Mouse (Mus musculus) liver, adult 2 months (tissue): ENCODE measurements around the gene Ms4a18. TPM values are rescaled to one million over a fixed set of nuclear protein-coding genes. Genes with fewer than 3 reads are reported as not detected.

Source experiments
- DNase-seq: peaks from one replicate; pipeline ENCODE4 v3.0.0-alpha.2; 2011; ENCODE audit warnings: low read depth, low spot score; ENCODE audit errors: extremely low read depth
- H3K27ac ChIP-seq: fragments of 200-500 bp; replicated peaks from 2 replicates; pipeline ENCODE4 v1.5.1; 2012; ENCODE audit warnings: low read depth, mild to moderate bottlenecking, control low read depth, inconsistent platforms, low read length; ENCODE audit not compliant: insufficient read depth
- H3K27me3 ChIP-seq: fragments of 200-500 bp; 2 replicates; pipeline ENCODE4 v1.6.1; 2012; ENCODE audit warnings: mild to moderate bottlenecking, moderate library complexity, low read length, inconsistent platforms; ENCODE audit not compliant: control insufficient read depth, insufficient read depth
- H3K36me3 ChIP-seq: fragments of 200-500 bp; 2 replicates; pipeline ENCODE4 v1.6.1; 2012; ENCODE audit warnings: low read length, inconsistent platforms; ENCODE audit not compliant: control insufficient read depth, insufficient read depth
- H3K4me1 ChIP-seq: fragments of 200-500 bp; 2 replicates; pipeline ENCODE4 v1.6.1; 2011; ENCODE audit warnings: low read length; ENCODE audit not compliant: control insufficient read depth, insufficient read depth
- H3K4me3 ChIP-seq: fragments of 200-500 bp; 2 replicates; pipeline ENCODE4 v1.5.1; 2011; ENCODE audit warnings: low read depth, mild to moderate bottlenecking, control low read depth, low read length, moderate library complexity; ENCODE audit not compliant: insufficient read depth
- H3K79me2 ChIP-seq: fragments of 200-500 bp; 2 replicates; pipeline ENCODE4 v1.6.1; 2012; ENCODE audit warnings: inconsistent platforms, mild to moderate bottlenecking, low read length, moderate library complexity; ENCODE audit not compliant: control insufficient read depth, insufficient read depth
- H3K9ac ChIP-seq: fragments of 200-500 bp; 2 replicates; pipeline ENCODE4 v1.6.1; 2012; ENCODE audit warnings: low read depth, mild to moderate bottlenecking, control low read depth, inconsistent platforms, low read length
- CTCF ChIP-seq: fragments of 200-500 bp; IDR thresholded peaks from 2 replicates; pipeline ENCODE4 v1.5.1; 2011; ENCODE audit warnings: low read depth, low read length, control low read depth
- POLR2A ChIP-seq: fragments of 200-500 bp; IDR thresholded peaks from 2 replicates; pipeline ENCODE4 v1.6.1; 2011; ENCODE audit warnings: low read length, control low read depth; ENCODE audit not compliant: insufficient read depth; ENCODE audit errors: extremely low read depth
- WGBS: fragments of 180-500 bp; shearing (Covaris S2); methylation state at CpG from one replicate; pipeline ENCODE4 v1.1.7; 2018; 5-methylcytosine and 5-hydroxymethylcytosine counted together
- polyA plus RNA-seq: library from polyadenylated mRNA; depleted of rRNA; stranded (reverse); fragments of >200 nt; gene quantifications from 2 replicates; pipeline ENCODE4 v1.2.3, GENCODE M21; 2012
- total RNA-seq: library from RNA; depleted of rRNA; stranded (reverse); fragments of >200 nt; gene quantifications from 2 replicates; pipeline ENCODE4 v1.2.3, GENCODE M21; 2014

Gene Ms4a18
- total and polyA plus RNA-seq, 2 experiments: not detected

GRCm38 (mm10) chr19:11044996-11045711 is 27.3 kb upstream of the Ms4a18 start:
- WGBS: 9% methylated on average over 40 of the region's 40 CpGs
- Histone ChIP-seq H3K4me1 (peaks cover 7% of the 10 kb centered on the region), H3K27ac (peak overlapping the region; percentile 8; the same call in 1 of the 2 replicates), H3K27me3 (no peaks in the 10 kb centered on the region), H3K79me2 (no peaks in the 10 kb centered on the region; the same call in 1 of the 2 replicates), H3K9ac (peak overlapping the region; percentile 25; the same call in 1 of the 2 replicates), H3K36me3 (peaks cover 9% of the 10 kb centered on the region; the same call in 1 of the 2 replicates), H3K4me3 (peak overlapping the region; percentile 59; the same call in 1 of the 2 replicates)
- TF ChIP-seq POLR2A: no peak
- peak; percentile 87 for TF ChIP-seq CTCF
- DNase-seq: peak; percentile 38

- Histone ChIP-seq H3K79me2 (no peaks in the 10 kb centered on the region; the same call in 1 of the 2 replicates), H3K9ac (no peak overlapping the region), H3K4me1 (peaks cover 5% of the 10 kb centered on the region), H3K36me3 (peaks cover 9% of the 10 kb centered on the region; the same call in 1 of the 2 replicates), H3K4me3 (no peak overlapping the region), H3K27ac (no peak overlapping the region), H3K27me3 (no peaks in the 10 kb centered on the region)
- no peak for DNase-seq
- TF ChIP-seq POLR2A: no peak
- no peak for TF ChIP-seq CTCF
- WGBS: 31% methylated on average over 5 of the region's 5 CpGs
These were observed 26.8 kb upstream of the Ms4a18 start for GRCm38 (mm10) chr19:11044671-11044995.

GRCm38 (mm10) chr19:11037570-11037969 is 19.7 kb upstream of the Ms4a18 start:
- TF ChIP-seq CTCF: no peak
- TF ChIP-seq POLR2A: no peak
- H3K4me3 ChIP-seq: no peak overlapping the region
- no peak overlapping the region for H3K9ac ChIP-seq
- H3K4me1 ChIP-seq: no peaks in the 10 kb centered on the region; the same call in 1 of the 2 replicates
- no peaks in the 10 kb centered on the region for H3K79me2 ChIP-seq
- no peaks in the 10 kb centered on the region for H3K36me3 ChIP-seq
- no peaks in the 10 kb centered on the region for H3K27me3 ChIP-seq
- peak; percentile 86 for DNase-seq
- no peak overlapping the region for H3K27ac ChIP-seq

GRCm38 (mm10) chr19:11022382-11022781 is 4.6 kb upstream of the Ms4a18 start:
- no peaks in the 10 kb centered on the region for H3K27me3 ChIP-seq
- DNase-seq: peak; percentile 39
- no peaks in the 10 kb centered on the region for H3K79me2 ChIP-seq
- no peak overlapping the region for H3K27ac ChIP-seq
- H3K9ac ChIP-seq: no peak overlapping the region
- H3K4me3 ChIP-seq: no peak overlapping the region
- no peaks in the 10 kb centered on the region for H3K4me1 ChIP-seq
- TF ChIP-seq POLR2A: no peak
- no peak for TF ChIP-seq CTCF
- H3K36me3 ChIP-seq: no peaks in the 10 kb centered on the region

GRCm38 (mm10) chr19:11017251-11017650 is 580 bp downstream of the Ms4a18 start:
- Histone ChIP-seq H3K36me3 (no peaks in the 10 kb centered on the region), H3K4me1 (peaks cover 4% of the 10 kb centered on the region), H3K27ac (no peak overlapping the region), H3K27me3 (no peaks in the 10 kb centered on the region), H3K4me3 (no peak overlapping the region), H3K79me2 (no peaks in the 10 kb centered on the region), H3K9ac (no peak overlapping the region)
- TF ChIP-seq POLR2A: no peak
- no peak for TF ChIP-seq CTCF
- WGBS: 75% methylated on average over 2 of the region's 2 CpGs
- DNase-seq: no peak

- TF ChIP-seq CTCF (no peak), POLR2A (no peak)
- WGBS: 76% methylated on average over 1 of the region's 1 CpGs
These were observed 1.8 kb downstream of the Ms4a18 start for GRCm38 (mm10) chr19:11015998-11016397.

More at GRCm38 (mm10) chr19:11015998-11016397, 1.8 kb downstream of the Ms4a18 start:
- no peaks in the 10 kb centered on the region for H3K36me3 ChIP-seq
- H3K27ac ChIP-seq: no peak overlapping the region
- H3K4me3 ChIP-seq: no peak overlapping the region
- DNase-seq: no peak
- H3K79me2 ChIP-seq: no peaks in the 10 kb centered on the region
- no peak overlapping the region for H3K9ac ChIP-seq
- H3K27me3 ChIP-seq: no peaks in the 10 kb centered on the region
- H3K4me1 ChIP-seq: peaks cover 4% of the 10 kb centered on the region
